Mouse (Mus musculus) megakaryocyte, embryonic 14.5 days (primary cell): Measurements from ENCODE around the gene Fam184b.

Experiments
- FLI1 ChIP-seq: IDR thresholded peaks from 2 replicates; pipeline ENCODE4 v1.6.1; 2012; ENCODE audit warnings: low read length, inconsistent platforms, mixed read lengths
- GATA1 ChIP-seq: IDR thresholded peaks from 3 replicates; pipeline ENCODE4 v1.6.1; 2012; ENCODE audit warnings: mixed read lengths, low read length, inconsistent platforms, borderline replicate concordance

GRCm38 (mm10) chr5:45482607-45483006 is 156.8 kb downstream of the Fam184b start:
- TF ChIP-seq FLI1 = no peak
- TF ChIP-seq GATA1 = no peak
